Mouse (Mus musculus): ENCODE measurements around the gene Tsc22d2.

Gene Tsc22d2

GRCm38 (mm10) chr3:58414234-58414938, at the start of gene Tsc22d2:
Gene Tsc22d2 (plus strand): TSS chr3:58414715.
- DNase-seq (ENCODE audit: low read depth, low spot score) = peak; percentile 84

DNA sequence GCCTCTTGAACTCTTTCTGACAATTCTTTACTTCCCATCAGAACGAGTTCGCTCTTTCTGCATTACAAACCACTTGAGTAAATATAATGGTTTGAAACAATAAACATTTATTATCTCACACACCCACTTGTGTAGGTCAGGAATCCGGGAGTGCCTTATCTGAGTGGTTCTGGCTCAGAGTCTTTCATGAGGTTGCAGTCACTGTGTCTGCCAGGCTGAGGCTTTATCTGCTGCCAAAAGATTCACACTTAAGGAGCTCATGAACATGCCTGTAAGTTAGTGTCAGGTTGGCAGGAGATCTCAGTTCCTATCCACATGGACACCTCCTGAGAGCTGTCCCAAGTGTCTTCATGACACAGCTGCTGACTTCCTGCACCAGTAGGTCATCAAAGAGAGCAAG, 47.8 kb upstream of the Tsc22d2 start:
- no peak for DNase-seq (ENCODE audit: low read depth, low spot score)

DNA sequence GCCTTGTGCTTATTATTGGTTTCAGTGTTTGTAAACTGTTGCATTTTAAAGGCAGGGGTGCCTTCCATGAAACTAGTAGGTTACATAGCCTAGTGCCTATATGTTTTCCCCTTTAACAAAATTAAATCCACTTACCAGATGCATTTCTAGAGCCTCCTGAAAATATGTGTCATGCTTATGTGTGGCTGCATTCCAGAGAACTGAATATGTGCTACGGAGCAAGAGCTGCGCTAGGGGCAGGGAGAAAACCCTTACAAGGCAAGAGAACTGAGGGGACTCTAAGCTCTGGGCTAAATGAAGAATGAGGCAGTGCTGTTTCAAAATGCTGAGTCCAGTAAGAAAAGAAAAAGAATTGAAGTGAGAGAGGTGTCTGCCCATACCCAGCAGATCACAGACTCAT, 43.7 kb upstream of the Tsc22d2 start:
- DNase-seq (ENCODE audit: low read depth, low spot score) = no peak

- no peak for DNase-seq (ENCODE audit: low read depth, low spot score)
Measured at GRCm38 (mm10) chr3:58372066-58372904, 42.2 kb upstream of the Tsc22d2 start.

GRCm38 (mm10) chr3:58372905-58373208, 41.7 kb upstream of the Tsc22d2 start:
- no peak for DNase-seq (ENCODE audit: low read depth, low spot score)

DNA sequence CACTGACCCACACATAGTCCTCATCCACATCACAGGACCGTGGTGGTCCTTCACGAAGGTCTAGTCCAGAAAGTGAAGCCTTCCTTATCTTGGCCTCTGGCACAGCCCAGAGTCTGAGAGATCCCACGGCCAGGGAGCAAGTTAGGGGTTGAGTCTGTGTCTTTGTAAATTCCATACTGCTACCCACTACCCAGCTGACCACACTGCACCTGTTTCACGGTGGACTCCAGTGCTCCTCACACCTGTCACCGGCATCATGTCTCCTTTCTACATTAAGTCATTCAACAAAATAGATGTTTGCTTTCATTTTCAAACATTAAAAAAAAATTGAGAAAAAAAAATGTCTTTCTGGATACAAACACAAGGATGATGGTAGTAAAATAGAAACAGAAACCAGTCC, 40.2 kb upstream of the Tsc22d2 start:
- no peak for DNase-seq (ENCODE audit: low read depth, low spot score)

GRCm38 (mm10) chr3:58376713-58377112, 37.8 kb upstream of the Tsc22d2 start:
- no peak for DNase-seq (ENCODE audit: low read depth, low spot score)

GRCm38 (mm10) chr3:58377589-58378134, 36.9 kb upstream of the Tsc22d2 start:
- DNase-seq (ENCODE audit: low read depth, low spot score) = no peak

DNA sequence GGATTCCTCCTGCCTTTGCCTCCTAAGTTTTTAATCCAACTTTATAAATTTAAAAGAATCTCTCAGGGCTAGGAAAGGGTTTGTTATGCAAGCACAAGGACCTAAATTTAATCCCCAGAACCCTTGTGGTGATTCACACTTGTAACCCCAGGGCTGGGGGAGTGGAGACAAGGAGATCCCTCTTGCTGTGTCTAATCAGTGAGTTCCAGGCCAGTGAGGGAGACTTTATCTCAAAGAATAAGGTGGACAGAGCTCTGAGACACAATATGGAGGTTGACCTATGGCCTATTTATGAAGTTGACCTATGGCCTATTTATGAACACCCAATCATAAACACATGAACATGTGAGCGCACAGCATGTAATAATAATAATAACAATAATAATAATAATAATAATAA, 31.8 kb upstream of the Tsc22d2 start:
- DNase-seq (ENCODE audit: low read depth, low spot score) = no peak

GRCm38 (mm10) chr3:58385060-58385459, 29.5 kb upstream of the Tsc22d2 start:
- no peak for DNase-seq (ENCODE audit: low read depth, low spot score)

GRCm38 (mm10) chr3:58388731-58389130, 25.8 kb upstream of the Tsc22d2 start:
- no peak for DNase-seq (ENCODE audit: low read depth, low spot score)

GRCm38 (mm10) chr3:58398541-58398940, 16.0 kb upstream of the Tsc22d2 start:
- DNase-seq (ENCODE audit: low read depth, low spot score) = no peak

DNA sequence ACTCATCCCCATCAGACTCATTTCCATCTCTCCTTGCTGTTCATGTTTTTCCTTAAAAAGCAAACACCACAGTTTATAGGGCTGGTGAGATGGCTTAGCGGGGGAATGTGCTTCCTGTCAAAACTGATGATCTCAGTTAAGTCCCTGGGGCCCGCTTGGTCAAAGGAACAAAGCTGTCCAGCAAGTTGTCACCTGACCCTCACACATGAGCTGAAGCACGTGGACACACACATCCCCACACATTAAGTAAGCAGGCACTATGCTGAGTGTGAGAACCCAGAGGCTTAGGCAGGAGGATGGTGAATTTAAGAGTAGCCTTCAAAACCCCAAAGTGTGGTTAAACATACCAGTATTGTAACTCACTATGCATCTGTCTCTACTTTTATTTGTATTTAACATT, 14.6 kb upstream of the Tsc22d2 start:
- DNase-seq (ENCODE audit: low read depth, low spot score) = no peak

DNA sequence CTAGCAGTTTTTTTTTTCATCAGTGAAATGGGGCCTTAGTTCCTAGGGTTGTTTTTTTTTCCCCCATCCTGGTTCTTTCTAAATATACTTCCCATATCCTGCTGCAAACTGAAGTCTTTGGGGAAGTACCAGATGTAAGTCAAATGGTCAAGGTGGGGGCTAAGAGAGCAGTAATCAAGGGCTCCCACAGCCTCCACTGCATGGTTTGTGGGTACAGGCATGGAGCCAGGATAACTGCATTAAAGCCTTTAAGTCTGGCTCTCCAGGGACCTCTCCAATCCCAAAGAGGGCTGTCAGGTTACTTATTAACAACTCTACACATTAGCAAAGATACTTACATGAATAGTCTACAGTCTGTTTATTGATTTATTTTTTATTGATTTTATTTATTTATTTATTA, 2.8 kb upstream of the Tsc22d2 start:
- no peak for DNase-seq (ENCODE audit: low read depth, low spot score)

- no peak for DNase-seq (ENCODE audit: low read depth, low spot score)
Measured at GRCm38 (mm10) chr3:58413671-58414070, 844 bp upstream of the Tsc22d2 start.

DNA sequence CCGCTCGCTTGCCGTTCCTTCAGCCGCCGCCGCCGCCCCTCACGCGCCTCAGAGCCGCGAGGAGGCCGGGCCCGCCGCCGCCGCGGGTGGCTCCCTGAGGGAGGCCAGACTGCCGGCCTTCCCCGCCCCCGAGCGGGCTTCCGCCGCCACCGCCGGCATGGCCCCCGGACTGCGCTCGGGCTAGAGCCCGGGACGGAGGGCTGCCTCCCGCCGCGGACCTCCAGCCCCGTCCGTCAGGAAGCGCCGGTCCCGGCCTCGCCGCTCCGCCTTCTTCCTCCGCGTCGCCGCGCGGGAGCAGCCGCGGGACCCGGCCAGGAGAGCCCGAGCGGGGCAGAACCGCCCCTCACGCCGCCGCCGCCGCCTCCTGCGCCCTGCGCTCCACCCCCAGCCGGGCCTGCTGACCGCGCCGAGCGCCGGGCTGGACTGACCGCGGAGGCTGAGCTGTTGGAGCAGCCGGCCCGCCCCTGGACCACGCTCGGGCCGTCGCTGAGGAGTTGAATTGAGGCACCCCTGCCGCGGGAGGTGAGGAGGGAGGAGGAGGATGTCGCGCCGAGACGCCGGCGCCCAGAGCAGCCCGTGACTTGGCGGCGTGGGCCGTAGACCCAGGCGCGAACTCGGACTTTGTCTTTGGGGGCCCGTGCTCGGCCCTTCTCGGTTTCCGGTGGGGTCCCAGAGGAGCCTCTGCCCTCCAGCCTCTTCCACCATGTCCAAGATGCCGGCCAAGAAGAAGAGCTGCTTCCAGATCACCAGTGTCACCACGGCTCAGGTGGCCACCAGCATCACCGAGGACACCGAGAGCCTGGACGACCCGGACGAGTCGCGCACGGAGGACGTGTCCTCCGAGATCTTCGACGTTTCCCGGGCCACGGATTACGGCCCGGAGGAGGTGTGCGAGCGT, 720 bp downstream of the Tsc22d2 start:
- DNase-seq (ENCODE audit: low read depth, low spot score) = peak; percentile 56

GRCm38 (mm10) chr3:58415884-58416725, 1.6 kb downstream of the Tsc22d2 start:
- peak; percentile 75 for DNase-seq (ENCODE audit: low read depth, low spot score)

GRCm38 (mm10) chr3:58416726-58417437, 2.4 kb downstream of the Tsc22d2 start:
- DNase-seq (ENCODE audit: low read depth, low spot score) = peak; percentile 53

DNA sequence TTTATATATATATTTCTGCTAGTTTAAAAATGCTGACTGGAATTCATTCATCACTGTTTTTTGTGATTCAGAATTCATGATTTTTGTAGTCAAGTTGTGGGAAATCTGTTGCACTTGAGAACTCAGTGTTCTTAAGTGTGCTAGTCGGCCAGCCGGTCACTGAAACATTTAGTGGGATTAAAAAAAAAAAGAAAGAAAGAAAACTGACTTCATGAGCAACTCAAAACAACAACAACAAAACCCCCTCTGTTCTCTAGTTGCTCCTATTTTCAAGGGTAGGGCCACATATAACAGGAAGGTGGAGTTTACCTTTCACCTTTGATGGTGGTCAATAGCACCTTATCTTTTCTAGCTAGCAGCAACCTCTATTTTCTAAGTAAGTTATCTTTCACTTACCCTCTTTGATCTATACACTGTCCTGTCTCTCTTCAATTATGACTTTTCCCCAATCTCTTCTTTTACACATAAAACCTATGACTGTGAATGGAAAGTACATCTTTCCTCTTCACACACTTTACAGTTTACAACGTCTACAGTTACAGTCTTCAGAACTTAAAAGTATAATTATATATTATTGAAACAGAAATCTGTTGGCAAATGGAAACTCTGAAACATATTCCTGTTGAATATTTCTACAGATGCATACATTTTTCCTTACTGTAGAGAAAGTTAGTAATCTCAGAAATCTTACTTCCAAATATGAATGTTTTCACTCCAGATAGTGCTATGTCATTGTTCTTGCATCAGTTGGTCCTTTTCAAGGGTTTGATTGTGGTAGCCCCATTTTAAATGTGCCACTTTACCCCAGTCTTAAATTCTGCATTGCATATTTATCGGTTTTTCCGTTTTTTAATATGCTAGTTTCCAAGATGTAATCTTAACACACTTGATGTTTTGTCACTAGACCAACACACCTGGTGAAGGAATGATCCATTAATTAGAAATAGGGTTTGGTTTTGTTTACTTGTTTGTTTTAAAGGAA, 4.5 kb downstream of the Tsc22d2 start:
- DNase-seq (ENCODE audit: low read depth, low spot score) = peak; percentile 44
